Mouse (Mus musculus): Measurements from ENCODE around the gene Prmt1. TPM values are rescaled to one million over a fixed set of nuclear protein-coding genes. Genes with fewer than 3 reads are reported as not detected.

Gene Prmt1
- polyA plus RNA-seq, 1 experiment from 2014 or later: 220 TPM

DNA sequence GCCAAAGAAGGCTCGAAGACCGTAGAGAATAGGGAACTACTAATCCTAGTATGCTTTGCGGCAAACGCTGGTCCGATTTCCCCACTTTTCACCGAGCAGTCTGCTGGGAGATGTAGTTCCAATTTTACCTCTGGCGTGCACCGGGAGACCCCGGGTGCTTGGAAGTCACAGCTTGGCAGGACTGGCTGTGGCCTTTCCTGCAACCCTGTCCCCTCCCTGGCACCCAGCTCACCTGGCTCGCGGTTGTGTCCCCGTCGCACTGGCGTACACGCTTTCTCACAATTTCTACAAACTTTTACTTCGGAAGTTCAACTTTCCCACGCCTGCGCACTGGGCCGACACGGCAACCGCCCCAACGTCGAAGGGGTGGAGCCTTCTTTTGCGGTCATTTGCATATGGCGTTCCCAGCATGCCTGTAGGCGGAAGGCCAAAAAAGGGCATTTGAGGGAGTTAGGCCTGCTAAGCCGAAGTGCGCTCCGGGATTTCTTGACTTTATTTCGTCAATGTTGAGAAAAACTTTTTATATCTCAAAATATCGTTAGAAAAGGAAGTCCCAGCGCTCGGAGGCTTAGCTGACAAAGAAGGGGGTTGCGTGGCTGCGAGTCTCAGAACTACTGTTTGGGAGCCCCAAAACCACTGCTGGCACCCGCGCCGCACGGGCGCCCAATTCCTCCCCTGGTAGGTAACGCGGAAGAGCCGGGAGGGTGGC is 11.0 kb upstream of the Prmt1 start, which contains the start of gene Irf3:
Gene Irf3, plus strand, starts transcription at position 418 of the 709 bp plus-strand sequence.
- Histone ChIP-seq H3K36me3 (peaks cover 64% of the 10 kb centered on the region), H3K9me3 (replicated peaks) (no peaks in the 10 kb centered on the region), H3K27me3 (no peaks in the 10 kb centered on the region), H3K9ac (peak within 1 kb of the TSS; percentile 92), H3K4me3 (replicated peaks) (peak within 1 kb of the TSS; percentile 78), H3K27ac (peak within 1 kb of the TSS; percentile 97), H3K4me1 (replicated peaks) (peaks cover 71% of the 10 kb centered on the region), H3K4me2 (peak within 1 kb of the TSS; percentile 92)
- under 1% methylated on average over 43 of the region's 43 CpGs for WGBS (ENCODE audit: insufficient replicate concordance)
- ATAC-seq (ENCODE audit: low read depth) (peak; percentile 91), DNase-seq (peak; percentile 94)

GRCm38 (mm10) chr7:44996672-44997071 is 10.3 kb upstream of the Prmt1 start:
- H3K9ac ChIP-seq: peak overlapping the region; percentile 92
- H3K4me3 ChIP-seq (replicated peaks): peak overlapping the region; percentile 78
- peaks cover 64% of the 10 kb centered on the region for H3K36me3 ChIP-seq
- ATAC-seq (ENCODE audit: low read depth) (no peak), DNase-seq (no peak)
- H3K27me3 ChIP-seq: no peaks in the 10 kb centered on the region
- H3K27ac ChIP-seq: peak overlapping the region; percentile 76
- H3K9me3 ChIP-seq (replicated peaks): no peaks in the 10 kb centered on the region
- H3K4me1 ChIP-seq (replicated peaks): peaks cover 68% of the 10 kb centered on the region
- 15% methylated on average over 10 of the region's 10 CpGs for WGBS (ENCODE audit: insufficient replicate concordance)
- H3K4me2 ChIP-seq: peak overlapping the region; percentile 92

GRCm38 (mm10) chr7:44986879-44987718 is 731 bp upstream of the Prmt1 start:
- H3K27me3 ChIP-seq: no peaks in the 10 kb centered on the region
- H3K9ac ChIP-seq: peak overlapping the region; percentile 79
- no peaks in the 10 kb centered on the region for H3K9me3 ChIP-seq (replicated peaks)
- H3K4me3 ChIP-seq (replicated peaks): peak overlapping the region; percentile 69
- H3K4me2 ChIP-seq: peak overlapping the region; percentile 86
- WGBS (ENCODE audit: insufficient replicate concordance): under 1% methylated on average over 29 of the region's 29 CpGs
- H3K36me3 ChIP-seq: peaks cover 37% of the 10 kb centered on the region
- H3K4me1 ChIP-seq (replicated peaks): peaks cover 51% of the 10 kb centered on the region
- DNase-seq (no peak), ATAC-seq (ENCODE audit: low read depth) (peak; percentile 22)
- H3K27ac ChIP-seq: peak overlapping the region; percentile 85

DNA sequence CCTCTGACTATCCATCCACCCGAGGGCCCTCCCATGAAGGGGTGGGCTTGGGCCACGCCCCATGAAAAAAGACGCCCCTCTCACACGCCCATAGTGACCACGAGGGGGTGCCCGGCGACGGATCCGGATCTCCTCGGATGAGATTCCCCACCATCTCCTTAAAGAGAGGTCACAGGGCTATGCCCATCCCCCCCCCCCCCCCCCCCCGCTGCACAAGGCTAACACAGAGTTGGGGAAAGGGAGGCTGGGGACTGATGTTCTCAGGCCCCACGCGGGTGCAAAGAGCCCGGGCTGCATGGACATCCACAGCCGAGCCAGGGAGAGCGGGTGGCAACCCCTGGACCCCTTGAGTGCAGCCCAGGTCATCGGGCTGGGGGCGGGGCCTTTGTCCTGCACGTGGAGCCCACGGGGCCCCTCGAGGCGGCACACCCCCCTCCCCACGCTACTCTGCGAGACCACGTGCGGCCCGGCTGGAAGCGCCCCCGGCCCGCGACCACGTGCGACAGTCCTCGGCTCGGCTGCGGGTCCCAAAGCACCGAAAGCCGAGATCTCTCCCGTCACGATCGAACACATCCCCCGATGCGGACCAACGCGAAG is 675 bp downstream of the Prmt1 start:
- peak overlapping the region; percentile 82 for H3K4me3 ChIP-seq (replicated peaks)
- H3K9ac ChIP-seq: peak overlapping the region; percentile 93
- H3K9me3 ChIP-seq (replicated peaks): no peaks in the 10 kb centered on the region
- no peaks in the 10 kb centered on the region for H3K27me3 ChIP-seq
- peak overlapping the region; percentile 88 for H3K27ac ChIP-seq
- H3K36me3 ChIP-seq: peaks cover 37% of the 10 kb centered on the region
- peak overlapping the region; percentile 95 for H3K4me2 ChIP-seq
- H3K4me1 ChIP-seq (replicated peaks): peaks cover 51% of the 10 kb centered on the region
- DNase-seq (peak; percentile 61), ATAC-seq (ENCODE audit: low read depth) (no peak)
- WGBS (ENCODE audit: insufficient replicate concordance): under 1% methylated on average over 39 of the region's 45 CpGs

- H3K9ac ChIP-seq: peak overlapping the region; percentile 93; the same call in 1 of the 2 replicates
- H3K9me3 ChIP-seq (replicated peaks): no peaks in the 10 kb centered on the region
- peak overlapping the region; percentile 82 for H3K4me3 ChIP-seq (replicated peaks)
- no peak for ATAC-seq (ENCODE audit: low read depth)
- DNase-seq: no peak
- H3K4me2 ChIP-seq: peak overlapping the region; percentile 95
- H3K36me3 ChIP-seq: peaks cover 43% of the 10 kb centered on the region
- peak overlapping the region; percentile 88 for H3K27ac ChIP-seq
- WGBS (ENCODE audit: insufficient replicate concordance): 48% methylated on average over 3 of the region's 3 CpGs
- no peaks in the 10 kb centered on the region for H3K27me3 ChIP-seq
- peaks cover 51% of the 10 kb centered on the region for H3K4me1 ChIP-seq (replicated peaks)
These were observed 1.6 kb downstream of the Prmt1 start for GRCm38 (mm10) chr7:44984833-44985164.

DNA sequence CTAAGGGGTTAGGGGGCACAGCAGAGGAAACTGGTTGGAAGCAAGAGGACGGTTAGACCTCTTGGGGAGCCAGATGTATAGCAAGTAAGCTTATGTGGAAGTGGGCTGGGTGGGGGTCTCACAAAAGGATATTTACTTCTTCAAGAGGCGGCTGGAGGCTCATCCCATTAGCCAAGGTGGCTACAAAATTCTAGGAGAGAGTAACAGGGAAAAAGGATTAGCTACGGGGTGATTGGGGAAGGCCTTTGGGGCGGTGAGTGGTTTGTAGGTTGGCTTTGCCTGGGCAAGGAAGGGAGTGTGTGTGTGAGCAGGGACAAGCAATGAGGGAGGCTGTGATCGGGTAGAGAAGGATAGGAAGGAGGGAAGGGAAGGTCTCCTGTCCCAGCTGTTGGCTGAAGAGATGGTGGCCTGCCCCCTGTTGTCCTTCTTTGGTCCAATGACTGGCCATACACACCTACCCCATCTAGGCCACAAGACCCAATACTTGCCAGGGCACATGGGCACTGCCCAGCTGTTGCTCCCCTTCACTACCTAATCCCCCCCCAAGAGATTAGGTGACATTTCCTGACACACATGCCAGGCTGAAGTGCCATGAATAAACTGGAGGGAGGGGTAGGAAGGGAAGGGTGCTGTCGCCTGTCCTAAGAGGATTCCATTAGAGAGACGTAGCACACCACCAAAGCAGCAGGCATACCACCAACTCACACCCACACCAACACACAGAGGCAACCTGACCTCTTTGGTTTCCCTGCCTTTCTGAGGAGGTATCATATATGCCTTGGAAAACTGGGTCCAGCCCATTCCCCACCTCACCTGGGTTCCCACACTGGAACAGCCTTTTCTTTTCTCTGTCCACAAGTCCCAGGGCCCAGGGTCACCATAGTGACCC is 2.2 kb downstream of the Prmt1 start:
- Histone ChIP-seq H3K27me3 (no peaks in the 10 kb centered on the region), H3K27ac (peak overlapping the region; percentile 88), H3K4me2 (peak overlapping the region; percentile 95), H3K4me1 (replicated peaks) (peaks cover 48% of the 10 kb centered on the region), H3K9ac (peak overlapping the region; percentile 93; the same call in 1 of the 2 replicates), H3K9me3 (replicated peaks) (no peaks in the 10 kb centered on the region), H3K36me3 (peaks cover 48% of the 10 kb centered on the region), H3K4me3 (replicated peaks) (peak overlapping the region; percentile 82)
- WGBS (ENCODE audit: insufficient replicate concordance): 83% methylated on average over 7 of the region's 7 CpGs
- ATAC-seq (ENCODE audit: low read depth): no peak
- DNase-seq: no peak

DNA sequence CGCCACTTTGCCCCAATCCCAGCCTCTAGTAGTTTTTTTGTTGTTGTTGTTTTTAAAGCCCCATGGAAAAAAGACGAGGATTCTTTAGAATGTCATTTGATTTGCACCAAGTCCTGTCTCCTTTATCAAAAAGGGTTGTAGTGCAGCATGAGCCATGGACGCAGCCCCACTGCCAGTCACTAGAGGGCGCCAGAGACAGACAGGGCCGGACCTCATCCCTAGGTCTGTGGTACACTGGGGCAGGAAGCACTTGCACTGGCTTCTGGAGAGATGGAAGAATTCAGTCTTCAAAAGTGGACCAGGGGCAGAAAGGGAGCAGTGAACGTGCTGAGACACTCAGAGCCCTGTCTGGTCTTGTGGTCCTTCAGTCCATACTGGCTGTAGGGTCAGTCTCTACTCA is 3.3 kb downstream of the Prmt1 start:
- Histone ChIP-seq H3K4me1 (replicated peaks) (peaks cover 39% of the 10 kb centered on the region), H3K27ac (peak overlapping the region; percentile 88), H3K9me3 (replicated peaks) (no peaks in the 10 kb centered on the region), H3K27me3 (no peaks in the 10 kb centered on the region), H3K9ac (peak overlapping the region; percentile 93; the same call in 1 of the 2 replicates), H3K4me2 (0 out of 2 replicates have a peak overlapping the region, but pooled peaks have one; percentile 95), H3K36me3 (peaks cover 57% of the 10 kb centered on the region), H3K4me3 (replicated peaks) (no peak overlapping the region)
- WGBS (ENCODE audit: insufficient replicate concordance): 28% methylated on average over 6 of the region's 6 CpGs
- DNase-seq (peak; percentile 80), ATAC-seq (ENCODE audit: low read depth) (no peak)

DNA sequence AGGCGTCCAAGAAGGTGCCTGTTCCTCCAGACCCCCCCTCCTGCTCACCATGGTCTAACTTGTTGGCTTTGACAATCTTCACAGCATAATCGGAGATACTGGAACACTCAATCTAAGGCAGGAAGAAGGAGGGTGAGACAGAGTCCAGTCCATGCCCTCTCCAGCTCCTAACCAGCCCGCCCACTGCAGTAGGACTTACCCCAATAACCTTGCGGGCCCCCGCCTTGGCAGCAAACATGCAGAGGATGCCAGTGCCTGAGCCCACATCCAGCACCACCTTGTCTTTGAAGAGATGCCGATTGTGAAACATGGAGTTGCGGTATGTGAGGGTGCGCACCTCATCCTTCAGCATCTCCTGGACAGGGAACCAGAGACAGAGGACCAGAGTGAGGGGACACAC is 4.8 kb downstream of the Prmt1 start:
- Histone ChIP-seq H3K27me3 (no peaks in the 10 kb centered on the region), H3K27ac (no peak overlapping the region), H3K4me2 (no peak overlapping the region), H3K9me3 (replicated peaks) (no peaks in the 10 kb centered on the region), H3K4me1 (replicated peaks) (peaks cover 27% of the 10 kb centered on the region), H3K4me3 (replicated peaks) (no peak overlapping the region), H3K9ac (no peak overlapping the region), H3K36me3 (peaks cover 72% of the 10 kb centered on the region)
- DNase-seq (no peak), ATAC-seq (ENCODE audit: low read depth) (no peak)
- WGBS (ENCODE audit: insufficient replicate concordance): 88% methylated on average over 8 of the region's 8 CpGs

DNA sequence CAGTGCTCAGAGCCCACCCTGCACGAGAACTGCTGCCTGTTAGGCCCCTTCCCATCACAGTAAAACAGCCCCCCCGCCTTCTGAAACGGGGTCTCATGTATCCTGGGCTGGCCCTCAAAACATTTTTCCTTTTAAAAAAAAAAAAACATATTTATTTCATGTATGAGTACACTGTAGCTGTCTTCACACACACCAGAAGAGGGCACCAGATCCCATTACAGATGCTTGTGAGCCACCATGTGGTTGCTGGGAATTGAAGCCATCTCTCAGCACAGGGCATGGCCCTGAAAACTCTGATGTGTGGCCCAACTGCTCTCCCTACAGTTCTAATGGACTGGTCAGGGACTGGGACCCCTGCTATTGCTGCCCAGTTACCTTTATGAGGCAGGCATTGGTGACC is 8.1 kb downstream of the Prmt1 start:
- Histone ChIP-seq H3K9ac (no peak overlapping the region), H3K36me3 (peaks cover 76% of the 10 kb centered on the region), H3K4me2 (no peak overlapping the region), H3K9me3 (replicated peaks) (no peaks in the 10 kb centered on the region), H3K27me3 (no peaks in the 10 kb centered on the region), H3K27ac (no peak overlapping the region), H3K4me3 (replicated peaks) (no peak overlapping the region), H3K4me1 (replicated peaks) (peaks cover 26% of the 10 kb centered on the region)
- 80% methylated on average over 3 of the region's 3 CpGs for WGBS (ENCODE audit: insufficient replicate concordance)
- DNase-seq: no peak
- no peak for ATAC-seq (ENCODE audit: low read depth)

- no peak; the same call in 1 of the 2 replicates for ATAC-seq (ENCODE audit: low read depth)
- DNase-seq: no peak
- 26% methylated on average over 6 of the region's 6 CpGs for WGBS (ENCODE audit: insufficient replicate concordance)
These were observed 11.3 kb downstream of the Prmt1 start for GRCm38 (mm10) chr7:44975117-44975419.

More at GRCm38 (mm10) chr7:44975117-44975419, 11.3 kb downstream of the Prmt1 start:
- Histone ChIP-seq H3K9me3 (replicated peaks) (no peaks in the 10 kb centered on the region), H3K4me1 (replicated peaks) (peaks cover 46% of the 10 kb centered on the region), H3K36me3 (peaks cover 48% of the 10 kb centered on the region), H3K27me3 (peaks cover 6% of the 10 kb centered on the region; the same call in 1 of the 2 replicates), H3K4me2 (peak overlapping the region; percentile 59), H3K27ac (peak overlapping the region; percentile 75), H3K9ac (no peak overlapping the region), H3K4me3 (replicated peaks) (0 out of 2 replicates have a peak overlapping the region, but pooled peaks have one; percentile 36)

Data from liver, embryonic 13.5 days (tissue).